Mouse (Mus musculus) CH12.LX (cell line): ENCODE data around the gene Slc35b4.

ENCODE experiments used
- CTCF ChIP-seq, 2 experiments: IDR thresholded peaks in 1 of 2; conservative IDR thresholded peaks in 1 of 2; 2 replicates each; pipeline ENCODE4 v1.5.1; 2011 to 2012; ENCODE audit warnings: low read depth in 2 of 2, low read length in 2 of 2, improper control_type of control experiment in 1 of 2, inconsistent platforms in 1 of 2, mild to moderate bottlenecking in 1 of 2, moderate library complexity in 1 of 2
- EP300 ChIP-seq: IDR thresholded peaks from 2 replicates; pipeline ENCODE4 v1.6.1; 2011; ENCODE audit warnings: low read length, improper control_type of control experiment
- ETS1 ChIP-seq: conservative IDR thresholded peaks from 2 replicates; pipeline ENCODE4 v1.6.1; 2012; ENCODE audit warnings: low read depth, mild to moderate bottlenecking, inconsistent platforms, low read length, improper control_type of control experiment, moderate library complexity
- JUN ChIP-seq: IDR thresholded peaks from 2 replicates; pipeline ENCODE4 v1.6.1; 2011; ENCODE audit warnings: low read depth, mild to moderate bottlenecking, low read length, improper control_type of control experiment, moderate library complexity; ENCODE audit not compliant: insufficient read depth
- JUND ChIP-seq: conservative IDR thresholded peaks from 2 replicates; pipeline ENCODE4 v1.6.1; 2011; ENCODE audit warnings: low read depth, low read length, improper control_type of control experiment
- MAFK ChIP-seq: IDR thresholded peaks from 2 replicates; pipeline ENCODE4 v1.6.1; 2011; ENCODE audit warnings: low read length, improper control_type of control experiment; ENCODE audit not compliant: insufficient replicate concordance
- POLR2A ChIP-seq: IDR thresholded peaks from 2 replicates; pipeline ENCODE4 v1.6.1; 2011; ENCODE audit warnings: low read depth, mild to moderate bottlenecking, improper control_type of control experiment, low read length
- POLR2AphosphoS2 ChIP-seq: IDR thresholded peaks from 2 replicates; pipeline ENCODE4 v1.6.1; 2011; ENCODE audit warnings: low read depth, low read length, improper control_type of control experiment
- SIN3A ChIP-seq: IDR thresholded peaks from 2 replicates; pipeline ENCODE4 v1.6.1; 2012; ENCODE audit warnings: low read length, improper control_type of control experiment, inconsistent platforms
- SMC3 ChIP-seq: IDR thresholded peaks from 2 replicates; pipeline ENCODE4 v1.6.1; 2011; ENCODE audit warnings: low read depth, low read length, improper control_type of control experiment
- TBP ChIP-seq: conservative IDR thresholded peaks from 2 replicates; pipeline ENCODE4 v1.6.1; 2011; ENCODE audit warnings: low read depth, low read length, improper control_type of control experiment
- ZKSCAN1 ChIP-seq: IDR thresholded peaks from 2 replicates; pipeline ENCODE4 v1.6.1; 2012; ENCODE audit warnings: low read depth, inconsistent platforms, low read length, improper control_type of control experiment, borderline replicate concordance
- ZNF384 ChIP-seq: IDR thresholded peaks from 2 replicates; pipeline ENCODE4 v1.6.1; 2012; ENCODE audit warnings: low read depth, low read length, improper control_type of control experiment, inconsistent platforms

- TF ChIP-seq ZNF384 (no peak), CTCF (conservative IDR thresholded peaks at IDR 0.05 in 1 of 2, IDR thresholded peaks at IDR 0.05 in 1 of 2; ENCODE audit: low read depth in 2 of 2, low read length in 2 of 2) (peak; percentile 45 to 68), JUND (0 out of 2 replicates have a peak, but pooled peaks have one; percentile 36), MAFK (no peak), JUN (peak; percentile 15; the same call in 1 of the 2 replicates), POLR2AphosphoS2 (no peak), POLR2A (no peak), EP300 (peak; percentile 44), ZKSCAN1 (no peak), SIN3A (no peak), ETS1 (peak; percentile 73), SMC3 (peak; percentile 22), TBP (no peak)
These were observed 48.2 kb upstream of the Slc35b4 start for GRCm38 (mm10) chr6:34225004-34225599.
